Mouse (Mus musculus) neural tube, embryonic 11.5 days (tissue): ENCODE results near the gene Inava. TPM values are rescaled to one million over a fixed set of nuclear protein-coding genes. Genes with fewer than 3 reads are reported as not detected.

Experiments used
- ATAC-seq: fragments of 200-750 bp; cut with Nextera tagmentation; 2 replicates; pipeline ENCODE4 v1.8.0; 2017; ENCODE audit warnings: moderate number of reproducible peaks, mild to moderate bottlenecking, moderate TSS enrichment, moderate library complexity; ENCODE audit not compliant: insufficient read depth, low FRiP score, low TSS enrichment
- DNase-seq: peaks from one replicate; pipeline ENCODE4 v3.0.0-alpha.2; 2015; ENCODE audit warnings: low spot score
- H3K27ac ChIP-seq: fragments of 300-500 bp; sonication (generic); 2 replicates; pipeline ENCODE4 v1.5.1; 2014; ENCODE audit warnings: low read depth, mild to moderate bottlenecking, low read length
- H3K27me3 ChIP-seq: fragments of 300-500 bp; sonication (generic); 2 replicates; pipeline ENCODE4 v1.6.1; 2014; ENCODE audit warnings: mild to moderate bottlenecking, low read length, mixed read lengths; ENCODE audit not compliant: control insufficient read depth, insufficient read depth
- H3K36me3 ChIP-seq: fragments of 300-500 bp; sonication (generic); 2 replicates; pipeline ENCODE4 v1.6.1; 2014; ENCODE audit warnings: mild to moderate bottlenecking, low read length, moderate library complexity, mixed read lengths; ENCODE audit not compliant: control insufficient read depth, insufficient read depth
- H3K4me1 ChIP-seq: fragments of 300-500 bp; sonication (generic); 2 replicates; pipeline ENCODE4 v1.6.1; 2014; ENCODE audit warnings: low read length, mixed read lengths; ENCODE audit not compliant: control insufficient read depth, insufficient read depth
- H3K4me2 ChIP-seq: fragments of 300-500 bp; sonication (generic); 2 replicates; pipeline ENCODE4 v1.6.1; 2014; ENCODE audit warnings: low read depth, mild to moderate bottlenecking, moderate library complexity
- H3K4me3 ChIP-seq: fragments of 300-500 bp; sonication (generic); 2 replicates; pipeline ENCODE4 v1.5.1; 2014; ENCODE audit warnings: low read depth, low read length
- H3K9ac ChIP-seq: fragments of 300-500 bp; sonication (generic); 2 replicates; pipeline ENCODE4 v1.6.1; 2014; ENCODE audit warnings: mild to moderate bottlenecking, low read length
- H3K9me3 ChIP-seq: fragments of 300-500 bp; sonication (generic); 2 replicates; pipeline ENCODE4 v1.6.1; 2016; ENCODE audit warnings: low read length; ENCODE audit not compliant: control insufficient read depth
- WGBS: fragments of 180-500 bp; shearing (Covaris S2); extraction: QIAGEN DNeasy Blood & Tissue Kit; methylation state at CpG from one replicate; pipeline ENCODE4 v1.1.7; 2014; 5-methylcytosine and 5-hydroxymethylcytosine counted together
- polyA plus RNA-seq: library from polyadenylated mRNA; unstranded; fragments of >200 nt; fragmentation: Nextera tagmentation; extraction: Ambion mirVana; gene quantifications from 2 replicates; pipeline ENCODE4 v1.2.1, GENCODE M21; 2014

The Inava gene
- polyA plus RNA-seq, 1 experiment from 2014 or later: 16.5 TPM

DNA sequence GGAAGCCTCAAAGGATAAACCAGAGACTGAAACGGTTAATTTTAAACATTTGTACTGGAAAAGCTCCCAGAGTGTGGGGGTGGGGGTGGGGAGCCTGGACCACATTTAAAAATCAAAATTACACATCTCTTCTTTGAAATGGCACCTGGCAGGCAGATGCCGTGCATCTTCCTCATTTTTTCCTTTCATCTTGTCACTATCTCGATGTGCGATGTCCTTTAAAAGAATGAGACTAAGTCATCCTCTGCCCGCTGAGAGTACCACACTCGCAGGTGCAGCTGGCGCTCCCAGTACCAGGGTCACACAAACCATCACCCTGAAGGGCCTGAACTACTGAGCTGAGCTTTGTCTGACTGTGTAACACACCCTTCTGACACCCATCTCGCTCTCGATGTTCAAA lies 24.4 kb upstream of the Inava start:
- H3K27me3 ChIP-seq: peaks cover 45% of the 10 kb centered on the region
- no peaks in the 10 kb centered on the region for H3K9me3 ChIP-seq
- H3K4me2 ChIP-seq: no peak overlapping the region
- DNase-seq (no peak), ATAC-seq (no peak)
- peaks cover 6% of the 10 kb centered on the region; the same call in 1 of the 2 replicates for H3K4me1 ChIP-seq
- no peaks in the 10 kb centered on the region for H3K36me3 ChIP-seq
- no peak overlapping the region for H3K4me3 ChIP-seq
- WGBS: 73% methylated on average over 9 of the region's 9 CpGs
- no peak overlapping the region for H3K27ac ChIP-seq
- H3K9ac ChIP-seq: no peak overlapping the region

GRCm38 (mm10) chr1:136255657-136256056 lies 21.6 kb upstream of the Inava start:
- Histone ChIP-seq H3K4me2 (no peak overlapping the region), H3K4me3 (no peak overlapping the region), H3K4me1 (peaks cover 6% of the 10 kb centered on the region; the same call in 1 of the 2 replicates), H3K27me3 (peaks cover 30% of the 10 kb centered on the region), H3K36me3 (no peaks in the 10 kb centered on the region), H3K9ac (no peak overlapping the region), H3K27ac (no peak overlapping the region), H3K9me3 (no peaks in the 10 kb centered on the region)
- ATAC-seq (no peak), DNase-seq (no peak)
- WGBS: 40% methylated on average over 8 of the region's 8 CpGs

DNA sequence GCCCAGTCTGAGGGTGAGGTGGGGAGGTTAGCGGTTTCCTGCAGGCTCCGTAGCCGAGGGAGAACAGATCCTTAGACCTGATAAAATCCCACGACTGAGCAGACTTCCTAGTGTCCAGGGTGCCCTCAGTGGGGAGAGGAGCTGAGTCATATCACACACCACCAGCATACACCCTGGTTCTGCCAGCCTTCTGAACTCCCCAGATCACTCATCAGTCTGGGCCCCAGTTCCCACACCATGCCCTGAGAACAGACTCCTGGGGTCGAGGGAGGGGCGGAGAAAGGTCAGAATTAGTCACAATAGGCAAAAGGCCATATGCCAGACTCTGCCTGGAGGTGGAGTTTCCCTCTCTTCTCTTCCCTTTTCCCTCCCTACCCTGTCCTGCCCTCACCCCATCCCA lies 21.1 kb upstream of the Inava start:
- Histone ChIP-seq H3K4me3 (no peak overlapping the region), H3K27ac (no peak overlapping the region), H3K4me2 (no peak overlapping the region), H3K9me3 (no peaks in the 10 kb centered on the region), H3K4me1 (peaks cover 6% of the 10 kb centered on the region; the same call in 1 of the 2 replicates), H3K27me3 (peaks cover 25% of the 10 kb centered on the region), H3K36me3 (no peaks in the 10 kb centered on the region), H3K9ac (no peak overlapping the region)
- DNase-seq: no peak
- 31% methylated on average over 6 of the region's 6 CpGs for WGBS
- ATAC-seq: no peak

- no peak for ATAC-seq
- WGBS: 90% methylated on average over 10 of the region's 10 CpGs
- no peak for DNase-seq
- H3K9me3 ChIP-seq: no peaks in the 10 kb centered on the region
- no peaks in the 10 kb centered on the region for H3K36me3 ChIP-seq
- no peak overlapping the region for H3K27ac ChIP-seq
- peaks cover 19% of the 10 kb centered on the region for H3K27me3 ChIP-seq
- peaks cover 2% of the 10 kb centered on the region; the same call in 1 of the 2 replicates for H3K4me1 ChIP-seq
- H3K9ac ChIP-seq: no peak overlapping the region
- H3K4me2 ChIP-seq: no peak overlapping the region
- no peak overlapping the region for H3K4me3 ChIP-seq
These were observed 20.5 kb upstream of the Inava start for GRCm38 (mm10) chr1:136254503-136255065.

DNA sequence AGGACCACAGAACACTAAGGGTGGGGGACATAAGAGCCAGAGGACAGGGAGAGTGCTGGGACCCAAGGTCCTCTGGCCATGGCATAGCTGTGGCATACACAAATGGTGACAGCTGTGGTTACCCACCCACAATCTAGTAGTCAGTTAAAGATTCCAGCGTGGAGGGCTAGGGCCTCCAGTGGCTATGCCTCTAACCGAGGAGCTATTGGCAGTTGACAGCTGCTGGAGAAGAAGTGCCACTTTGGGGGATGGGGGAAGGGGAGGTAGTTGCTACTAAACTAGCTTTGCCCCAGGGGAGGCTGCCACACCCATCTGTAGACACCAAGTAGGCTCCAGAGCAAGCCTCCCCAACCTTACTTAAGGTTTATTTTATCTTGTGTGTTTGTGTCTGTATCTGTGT lies 19.4 kb upstream of the Inava start:
- ATAC-seq: no peak
- Histone ChIP-seq H3K27me3 (peaks cover 9% of the 10 kb centered on the region), H3K36me3 (no peaks in the 10 kb centered on the region), H3K9me3 (no peaks in the 10 kb centered on the region), H3K4me3 (no peak overlapping the region), H3K4me2 (no peak overlapping the region), H3K9ac (no peak overlapping the region), H3K4me1 (no peaks in the 10 kb centered on the region), H3K27ac (no peak overlapping the region)
- no peak for DNase-seq
- WGBS: 25% methylated on average over 2 of the region's 2 CpGs

DNA sequence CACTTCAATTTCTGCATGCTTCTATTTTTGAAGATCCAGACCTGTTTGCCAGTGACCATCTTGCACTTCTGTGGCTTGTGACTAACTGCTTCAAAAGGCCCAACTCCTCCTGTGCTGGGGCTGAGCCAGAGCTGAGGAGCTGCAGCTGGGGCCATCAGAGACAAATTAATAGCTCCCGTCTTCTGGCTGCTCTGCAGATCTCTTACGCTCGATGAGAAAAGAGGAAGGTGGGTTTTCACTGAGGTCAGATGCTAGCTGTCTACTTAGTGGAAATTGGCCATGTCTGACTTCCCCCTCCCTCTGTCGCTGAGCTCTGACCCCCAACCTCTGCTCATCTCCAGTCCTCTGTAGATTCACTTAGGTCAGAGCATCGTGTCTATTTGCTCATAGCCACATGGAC lies 15.6 kb upstream of the Inava start:
- Histone ChIP-seq H3K4me2 (no peak overlapping the region), H3K27ac (no peak overlapping the region), H3K9ac (no peak overlapping the region), H3K4me1 (no peaks in the 10 kb centered on the region), H3K36me3 (no peaks in the 10 kb centered on the region), H3K27me3 (no peaks in the 10 kb centered on the region), H3K9me3 (no peaks in the 10 kb centered on the region), H3K4me3 (no peak overlapping the region)
- DNase-seq: no peak
- no peak for ATAC-seq
- WGBS: 46% methylated on average over 5 of the region's 5 CpGs

GRCm38 (mm10) chr1:136247393-136247792 lies 13.3 kb upstream of the Inava start:
- no peak for DNase-seq
- Histone ChIP-seq H3K9ac (no peak overlapping the region), H3K27me3 (no peaks in the 10 kb centered on the region), H3K36me3 (no peaks in the 10 kb centered on the region), H3K4me1 (no peaks in the 10 kb centered on the region), H3K27ac (no peak overlapping the region), H3K4me2 (no peak overlapping the region), H3K9me3 (no peaks in the 10 kb centered on the region), H3K4me3 (no peak overlapping the region)
- 88% methylated on average over 5 of the region's 5 CpGs for WGBS
- no peak for ATAC-seq

DNA sequence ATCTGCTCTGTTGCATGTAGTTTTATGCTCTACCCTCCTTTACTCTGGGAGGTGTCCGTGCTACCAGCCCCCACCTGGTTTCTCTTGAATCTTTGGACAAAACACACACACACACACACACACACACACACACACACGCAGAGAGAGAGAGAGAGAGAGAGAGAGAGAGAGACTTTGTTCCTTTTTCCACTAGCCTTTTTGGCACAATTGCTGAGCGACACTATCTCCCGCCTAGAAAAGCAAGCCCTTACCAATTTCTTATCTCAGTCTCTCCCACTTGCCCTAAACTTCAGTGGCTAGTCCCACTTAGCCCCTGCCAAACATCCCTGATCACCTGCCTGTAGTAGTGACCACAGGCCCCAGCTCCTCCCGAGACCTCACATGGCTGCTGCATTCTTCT lies 10.4 kb upstream of the Inava start:
- Histone ChIP-seq H3K4me1 (no peaks in the 10 kb centered on the region), H3K9ac (no peak overlapping the region), H3K27ac (no peak overlapping the region), H3K4me2 (no peak overlapping the region), H3K4me3 (no peak overlapping the region), H3K9me3 (no peaks in the 10 kb centered on the region), H3K27me3 (no peaks in the 10 kb centered on the region), H3K36me3 (no peaks in the 10 kb centered on the region)
- 86% methylated on average over 5 of the region's 5 CpGs for WGBS
- DNase-seq (no peak), ATAC-seq (no peak)

GRCm38 (mm10) chr1:136241801-136242200 lies 7.7 kb upstream of the Inava start:
- ATAC-seq: no peak
- H3K27ac ChIP-seq: no peak overlapping the region
- no peak overlapping the region for H3K9ac ChIP-seq
- no peak overlapping the region for H3K4me3 ChIP-seq
- no peaks in the 10 kb centered on the region for H3K4me1 ChIP-seq
- no peak overlapping the region for H3K4me2 ChIP-seq
- 89% methylated on average over 7 of the region's 7 CpGs for WGBS
- no peaks in the 10 kb centered on the region for H3K36me3 ChIP-seq
- H3K27me3 ChIP-seq: no peaks in the 10 kb centered on the region
- DNase-seq: no peak
- no peaks in the 10 kb centered on the region for H3K9me3 ChIP-seq
